Mouse (Mus musculus) regulatory T cell (primary cell): Measurements from ENCODE around the gene H2-M10.5.
"Not testable (repeated sequence)": the region's sequence is repeated elsewhere in the genome, so short reads cannot be mapped to it uniquely, and the experiment has no call there.

Experiments used
- in situ Hi-C: fragments of 300-600 bp; cut with MboI, MseI; formaldehyde crosslinking; loops from one replicate; pipeline ENCODE4 v1.15.1; 2025; ENCODE audit warnings: high pct_unique_total_duplicates

The H2-M10.5 gene

GRCm38 (mm10) chr17:36772610-36773009 lies at the start of gene H2-M10.5:
TSS of gene H2-M10.5 (plus strand) at chr17:36772910.
- in situ Hi-C loops = loop anchor here (5.0 to 10.0 kb wide), 2 partner anchors 418 to 470 kb away; no protein-coding TSS in a partner anchor

- in situ Hi-C loops = no loop called here
Measured at GRCm38 (mm10) chr17:36726046-36726445, 46.7 kb upstream of the H2-M10.5 start.

GRCm38 (mm10) chr17:36763816-36764215 lies 8.9 kb upstream of the H2-M10.5 start:
- in situ Hi-C loops = no loop called here

DNA sequence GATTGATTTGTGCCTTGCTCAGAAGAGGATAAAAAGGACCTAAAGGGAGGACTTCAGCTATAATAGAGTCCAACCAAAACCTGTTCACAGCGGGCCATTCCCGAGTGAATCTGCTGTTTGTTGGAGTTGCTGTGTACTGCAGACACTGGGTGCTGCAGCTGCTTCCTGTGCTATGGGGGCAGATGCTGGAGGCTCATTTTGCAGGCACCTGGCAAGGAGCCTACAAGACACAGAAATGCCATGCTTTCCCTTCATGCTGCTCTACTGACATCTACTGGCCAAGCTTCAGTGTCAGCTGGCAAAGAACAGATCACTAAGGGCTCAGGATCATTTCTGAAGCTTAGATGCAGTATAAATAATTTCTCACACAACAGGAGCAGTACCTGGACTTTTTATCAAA lies 8.5 kb upstream of the H2-M10.5 start:
- in situ Hi-C loops = not testable (repeated sequence)

DNA sequence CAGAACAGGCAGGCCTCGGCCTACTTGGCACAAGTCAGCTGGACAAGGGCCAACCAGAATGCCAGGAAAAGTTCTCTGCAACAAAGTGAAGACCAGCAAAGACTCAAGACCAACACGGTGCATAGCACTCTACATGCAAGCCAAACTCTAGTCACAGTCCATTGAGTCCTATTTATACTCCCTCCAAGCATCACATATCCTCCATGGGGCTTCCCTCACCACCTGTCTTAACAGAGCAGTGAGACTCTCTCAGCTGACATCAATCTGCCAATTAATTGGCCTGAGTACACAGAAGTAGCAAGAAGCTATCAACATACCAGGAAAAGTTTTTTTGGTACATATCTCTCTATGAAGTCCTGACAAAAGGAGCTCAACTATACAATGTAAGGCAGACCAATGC lies 7.3 kb upstream of the H2-M10.5 start:
- in situ Hi-C loops = not testable (repeated sequence)

DNA sequence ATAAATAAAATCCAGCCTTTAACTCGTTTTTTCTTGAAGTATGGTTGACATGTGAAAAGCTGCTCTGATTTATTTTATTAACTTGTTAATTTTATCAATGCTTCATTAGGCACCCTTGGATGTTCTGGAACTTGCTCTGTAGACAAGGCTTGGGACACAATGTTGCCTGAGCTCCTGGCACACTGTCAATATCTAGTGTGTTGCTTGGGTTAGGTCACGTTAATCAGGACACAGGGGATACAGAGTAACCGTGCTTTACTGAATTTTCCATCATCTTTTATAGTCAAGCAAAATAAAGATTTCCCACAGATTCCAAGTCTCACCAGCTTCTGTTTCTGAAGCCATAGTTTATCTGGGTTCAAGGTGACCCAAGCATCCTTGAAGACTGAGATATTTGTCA lies 8.8 kb downstream of the H2-M10.5 start:
- in situ Hi-C loops = no loop called here

GRCm38 (mm10) chr17:36786483-36786886 lies 13.8 kb downstream of the H2-M10.5 start:
- in situ Hi-C loops = not testable (repeated sequence)

GRCm38 (mm10) chr17:36788351-36788750 lies 15.6 kb downstream of the H2-M10.5 start:
- in situ Hi-C loops = no loop called here

DNA sequence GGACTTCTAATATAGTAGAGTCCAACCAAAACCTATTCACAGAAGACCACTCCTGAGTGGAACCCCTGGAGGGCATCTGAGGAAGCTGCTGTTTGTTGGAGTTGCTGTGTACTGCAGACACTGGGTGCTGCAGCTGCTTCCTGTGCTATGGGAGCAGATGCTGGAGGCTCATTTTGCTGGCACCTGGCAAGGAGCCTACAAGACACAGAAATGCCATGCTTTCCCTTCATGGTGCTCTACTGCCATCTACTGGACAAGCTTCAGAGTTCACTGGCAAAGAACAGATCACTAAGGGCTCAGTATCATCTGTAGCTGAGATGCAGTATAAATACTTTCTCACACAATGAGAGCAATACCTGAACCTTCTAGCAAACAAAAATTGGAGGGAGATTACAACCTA lies 16.1 kb downstream of the H2-M10.5 start:
- in situ Hi-C loops = not testable (repeated sequence)

GRCm38 (mm10) chr17:36799493-36799892 lies 26.8 kb downstream of the H2-M10.5 start:
- in situ Hi-C loops = no loop called here

DNA sequence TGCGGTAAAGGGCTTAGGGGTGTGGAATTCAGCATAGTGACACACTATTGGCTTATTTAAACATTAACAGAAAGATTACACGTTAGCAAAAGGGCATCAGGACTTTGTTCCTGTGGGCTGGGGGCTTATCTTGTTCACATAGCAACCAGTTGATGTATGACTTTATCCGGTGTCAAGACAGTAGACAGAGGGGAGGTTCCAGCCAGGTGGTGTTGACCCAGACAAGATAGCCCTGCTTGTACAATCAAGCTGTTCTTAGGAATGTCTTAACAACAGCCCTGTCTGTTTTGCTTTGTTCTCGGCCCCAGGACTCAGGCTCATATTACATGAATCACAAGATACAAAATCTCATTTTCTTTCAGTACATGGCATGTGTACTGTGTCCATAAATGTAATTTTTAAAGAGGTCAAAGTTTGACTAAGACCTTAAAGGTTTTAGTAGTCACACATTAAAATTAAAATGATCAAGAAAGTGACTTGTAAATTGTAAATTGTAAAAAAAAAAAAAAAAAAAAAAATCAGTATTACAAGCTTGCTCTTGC lies 27.3 kb downstream of the H2-M10.5 start:
- in situ Hi-C loops = not testable (repeated sequence)

- in situ Hi-C loops = no loop called here
Measured at GRCm38 (mm10) chr17:36811871-36812270, 39.2 kb downstream of the H2-M10.5 start, which contains the start of gene H2-M10.6. TSS of gene H2-M10.6 (plus strand) at chr17:36812171.

DNA sequence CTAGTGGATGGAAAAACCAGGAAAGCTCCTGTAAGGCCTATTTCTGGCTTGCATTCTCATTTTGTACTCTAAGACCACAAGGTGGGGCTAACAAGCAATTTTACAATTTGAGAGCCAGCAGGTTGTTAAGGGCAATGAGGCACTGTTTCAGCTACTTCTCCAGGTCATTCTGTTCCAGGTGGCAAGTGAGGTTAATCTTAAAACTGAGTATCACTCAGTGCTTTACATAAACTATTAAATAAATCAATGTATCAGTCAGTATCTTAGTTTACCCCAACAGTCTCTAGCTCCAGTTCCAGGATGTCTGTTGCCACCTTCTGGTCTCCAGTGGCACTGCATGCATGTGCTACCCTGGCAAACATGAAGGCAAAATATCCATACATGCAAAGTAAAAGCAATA lies 51.3 kb downstream of the H2-M10.5 start:
- in situ Hi-C loops = no loop called here

- in situ Hi-C loops = no loop called here
Measured at GRCm38 (mm10) chr17:36825525-36825924, 52.8 kb downstream of the H2-M10.5 start.
